Mouse (Mus musculus): ENCODE measurements around the gene Glod4. TPM values are rescaled to one million over a fixed set of nuclear protein-coding genes. Genes with fewer than 3 reads are reported as not detected.
"Not testable (repeated sequence)": the region's sequence is repeated elsewhere in the genome, so short reads cannot be mapped to it uniquely, and the experiment has no call there.

Glod4 gene
- polyA plus RNA-seq, 1 experiment from 2014 or later, result 111 TPM

GRCm38 (mm10) chr11:76224631-76225030 is 18.9 kb downstream of the Glod4 start:
- H3K4me2 ChIP-seq, result no peak overlapping the region
- no peaks in the 10 kb centered on the region for H3K27me3 ChIP-seq (replicated peaks)
- no peak for ATAC-seq (ENCODE audit: insufficient number of reproducible peaks, low FRiP score)
- 0 out of 2 replicates have a peak, but pooled peaks cover 2% of the 10 kb centered on the region for H3K4me1 ChIP-seq (replicated peaks)
- no peak overlapping the region for H3K9ac ChIP-seq
- H3K36me3 ChIP-seq, result peaks cover 54% of the 10 kb centered on the region
- WGBS, result 82% methylated on average over 5 of the region's 5 CpGs
- H3K4me3 ChIP-seq, result no peak overlapping the region
- no peaks in the 10 kb centered on the region for H3K9me3 ChIP-seq (replicated peaks)
- no peak overlapping the region for H3K27ac ChIP-seq (ENCODE audit: poor library complexity, severe bottlenecking)

GRCm38 (mm10) chr11:76217390-76217800 is 26.1 kb downstream of the Glod4 start, which contains the start of the genes Dbil5 and Gemin4:
Gene Dbil5 (plus strand): TSS chr11:76217608.
Gene Gemin4 (minus strand): TSS chr11:76217664.
- peak within 1 kb of the TSS; percentile 85 for H3K27ac ChIP-seq (ENCODE audit: poor library complexity, severe bottlenecking)
- H3K4me2 ChIP-seq, result peak within 1 kb of the TSS; percentile 81
- H3K4me1 ChIP-seq (replicated peaks), result peaks cover 7% of the 10 kb centered on the region; the same call in 1 of the 2 replicates
- no peaks in the 10 kb centered on the region for H3K9me3 ChIP-seq (replicated peaks)
- ATAC-seq (ENCODE audit: insufficient number of reproducible peaks, low FRiP score), result peak; percentile 97
- WGBS, result 0% methylated on average over 35 of the region's 35 CpGs
- peaks cover 41% of the 10 kb centered on the region for H3K36me3 ChIP-seq
- peak within 1 kb of the TSS; percentile 95 for H3K9ac ChIP-seq
- H3K27me3 ChIP-seq (replicated peaks), result no peaks in the 10 kb centered on the region
- H3K4me3 ChIP-seq, result peak within 1 kb of the TSS; percentile 89

DNA sequence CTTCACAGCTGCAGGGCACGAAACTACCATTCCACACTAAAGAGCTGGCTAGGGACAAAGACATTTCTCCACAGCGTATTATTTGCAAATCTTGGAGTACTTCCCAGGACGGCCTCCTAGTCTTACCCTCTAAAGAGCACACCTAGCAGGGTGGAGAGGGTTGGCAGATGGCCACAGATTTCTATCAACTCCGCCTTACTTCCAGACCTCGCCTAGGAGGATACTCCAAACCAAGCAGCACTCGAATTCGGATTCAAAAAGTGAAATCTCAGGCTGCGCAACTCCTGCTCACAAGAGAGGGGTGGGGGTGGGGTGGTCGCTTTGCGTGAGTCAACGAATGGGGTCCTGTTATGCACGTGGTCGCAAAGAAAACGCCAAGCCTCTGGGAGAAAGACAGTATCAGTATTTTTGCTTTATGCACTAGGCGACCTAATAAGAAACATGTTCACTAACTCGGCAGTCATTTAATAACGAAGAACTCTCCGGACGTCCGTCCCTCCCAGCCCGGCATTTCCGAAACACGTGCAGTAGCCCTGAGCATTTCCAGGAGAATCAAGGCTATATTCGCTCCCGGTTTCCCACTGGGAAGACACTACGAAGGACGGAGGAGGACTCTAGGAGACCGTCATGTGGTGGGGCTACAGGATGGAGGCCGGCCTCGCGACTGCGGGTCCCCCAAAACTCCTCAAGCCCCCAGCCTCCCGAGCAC is 26.7 kb downstream of the Glod4 start:
- Histone ChIP-seq H3K27ac (ENCODE audit: poor library complexity, severe bottlenecking) (peak overlapping the region; percentile 85), H3K9ac (peak overlapping the region; percentile 95), H3K9me3 (replicated peaks) (no peaks in the 10 kb centered on the region), H3K4me1 (replicated peaks) (peaks cover 5% of the 10 kb centered on the region; the same call in 1 of the 2 replicates), H3K4me2 (peak overlapping the region; percentile 81), H3K36me3 (peaks cover 42% of the 10 kb centered on the region), H3K4me3 (peak overlapping the region; percentile 89), H3K27me3 (replicated peaks) (no peaks in the 10 kb centered on the region)
- 4% methylated on average over 33 of the region's 33 CpGs for WGBS
- peak; percentile 67 for ATAC-seq (ENCODE audit: insufficient number of reproducible peaks, low FRiP score)

DNA sequence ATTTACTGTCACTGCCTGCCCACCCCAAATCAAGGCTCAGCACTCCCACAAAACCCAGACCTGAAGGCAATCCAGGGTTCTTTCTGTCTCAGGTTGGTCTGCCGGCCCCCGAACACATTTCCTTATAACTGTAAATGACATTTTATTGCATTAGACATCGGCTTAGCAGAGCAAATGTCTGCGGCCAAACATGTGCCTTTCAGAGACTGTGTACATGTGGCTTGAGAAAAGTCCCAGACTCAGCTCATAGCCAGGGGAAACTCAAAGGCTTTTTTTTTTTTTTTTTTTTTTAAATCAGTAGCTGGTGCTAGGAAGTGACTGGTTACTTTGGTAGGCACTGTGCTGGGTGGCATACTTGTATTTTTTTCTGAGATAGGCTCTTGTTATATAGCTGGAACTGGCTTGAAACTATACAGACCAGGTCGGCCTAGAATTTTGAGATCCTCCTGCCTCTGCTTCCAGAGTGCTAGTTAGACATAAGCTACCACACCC is 27.4 kb downstream of the Glod4 start:
- 0 out of 2 replicates have a peak overlapping the region, but pooled peaks have one; percentile 85 for H3K27ac ChIP-seq (ENCODE audit: poor library complexity, severe bottlenecking)
- peaks cover 5% of the 10 kb centered on the region; the same call in 1 of the 2 replicates for H3K4me1 ChIP-seq (replicated peaks)
- H3K27me3 ChIP-seq (replicated peaks), result no peaks in the 10 kb centered on the region
- no peaks in the 10 kb centered on the region for H3K9me3 ChIP-seq (replicated peaks)
- peak overlapping the region; percentile 95; the same call in 1 of the 2 replicates for H3K9ac ChIP-seq
- peak overlapping the region; percentile 81 for H3K4me2 ChIP-seq
- peak overlapping the region; percentile 89 for H3K4me3 ChIP-seq
- no peak for ATAC-seq (ENCODE audit: insufficient number of reproducible peaks, low FRiP score)
- 92% methylated on average over 5 of the region's 5 CpGs for WGBS
- H3K36me3 ChIP-seq, result peaks cover 42% of the 10 kb centered on the region

GRCm38 (mm10) chr11:76215011-76215410 is 28.5 kb downstream of the Glod4 start:
- H3K9me3 ChIP-seq (replicated peaks), result no peaks in the 10 kb centered on the region
- H3K27me3 ChIP-seq (replicated peaks), result no peaks in the 10 kb centered on the region
- H3K27ac ChIP-seq (ENCODE audit: poor library complexity, severe bottlenecking), result no peak overlapping the region
- peaks cover 8% of the 10 kb centered on the region for H3K4me1 ChIP-seq (replicated peaks)
- no peak overlapping the region for H3K4me2 ChIP-seq
- 94% methylated on average over 2 of the region's 2 CpGs for WGBS
- peaks cover 46% of the 10 kb centered on the region for H3K36me3 ChIP-seq
- no peak overlapping the region for H3K4me3 ChIP-seq
- H3K9ac ChIP-seq, result no peak overlapping the region
- ATAC-seq (ENCODE audit: insufficient number of reproducible peaks, low FRiP score), result no peak

- H3K4me2 ChIP-seq, result no peak overlapping the region
- H3K9ac ChIP-seq, result no peak overlapping the region
- H3K27ac ChIP-seq (ENCODE audit: poor library complexity, severe bottlenecking), result no peak overlapping the region
- no peak for ATAC-seq (ENCODE audit: insufficient number of reproducible peaks, low FRiP score)
- peaks cover 54% of the 10 kb centered on the region for H3K36me3 ChIP-seq
- 85% methylated on average over 5 of the region's 5 CpGs for WGBS
- H3K4me3 ChIP-seq, result no peak overlapping the region
- H3K9me3 ChIP-seq (replicated peaks), result no peaks in the 10 kb centered on the region
- H3K27me3 ChIP-seq (replicated peaks), result no peaks in the 10 kb centered on the region
- H3K4me1 ChIP-seq (replicated peaks), result peaks cover 11% of the 10 kb centered on the region
Measured at GRCm38 (mm10) chr11:76213841-76214240, 29.7 kb downstream of the Glod4 start.

- not testable (repeated sequence) for H3K9ac ChIP-seq; H3K4me2 ChIP-seq; H3K4me1 ChIP-seq (replicated peaks); H3K27me3 ChIP-seq (replicated peaks); H3K9me3 ChIP-seq (replicated peaks); ATAC-seq (ENCODE audit: insufficient number of reproducible peaks, low FRiP score); H3K27ac ChIP-seq (ENCODE audit: poor library complexity, severe bottlenecking); H3K4me3 ChIP-seq
- H3K36me3 ChIP-seq, result peaks cover 75% of the 10 kb centered on the region
- 89% methylated on average over 5 of the region's 6 CpGs for WGBS
Measured at GRCm38 (mm10) chr11:76211595-76211994, 31.9 kb downstream of the Glod4 start.

- no peaks in the 10 kb centered on the region for H3K9me3 ChIP-seq (replicated peaks)
- peaks cover 6% of the 10 kb centered on the region for H3K4me1 ChIP-seq (replicated peaks)
- ATAC-seq (ENCODE audit: insufficient number of reproducible peaks, low FRiP score), result no peak
- no peak overlapping the region for H3K27ac ChIP-seq (ENCODE audit: poor library complexity, severe bottlenecking)
- no peaks in the 10 kb centered on the region for H3K27me3 ChIP-seq (replicated peaks)
- 84% methylated on average over 13 of the region's 13 CpGs for WGBS
- no peak overlapping the region for H3K9ac ChIP-seq
- H3K4me3 ChIP-seq, result no peak overlapping the region
- H3K4me2 ChIP-seq, result no peak overlapping the region
- H3K36me3 ChIP-seq, result peaks cover 86% of the 10 kb centered on the region
Measured at GRCm38 (mm10) chr11:76210228-76210985, 33.1 kb downstream of the Glod4 start.

DNA sequence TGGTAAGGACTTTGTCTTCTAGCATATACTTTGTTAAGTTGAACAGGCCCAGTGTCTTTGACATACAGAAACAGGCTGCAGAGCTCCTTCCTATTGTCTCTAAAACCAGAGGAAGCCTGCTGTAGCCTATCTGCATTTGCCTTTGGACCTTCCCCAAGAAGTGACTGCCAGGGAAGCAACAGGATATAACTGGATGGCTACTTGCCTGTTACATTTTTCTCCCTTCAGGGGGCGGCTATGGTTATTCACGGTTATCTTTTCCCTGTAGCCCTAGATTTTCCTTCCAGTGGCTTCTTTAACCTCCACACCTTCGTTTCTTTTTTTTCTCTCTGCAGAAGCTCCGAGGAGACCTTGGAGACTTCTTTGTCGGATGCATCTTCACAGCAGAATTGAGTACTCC is 36.7 kb downstream of the Glod4 start:
- peaks cover 9% of the 10 kb centered on the region for H3K4me1 ChIP-seq (replicated peaks)
- H3K27ac ChIP-seq (ENCODE audit: poor library complexity, severe bottlenecking), result no peak overlapping the region
- no peaks in the 10 kb centered on the region for H3K9me3 ChIP-seq (replicated peaks)
- no peaks in the 10 kb centered on the region for H3K27me3 ChIP-seq (replicated peaks)
- ATAC-seq (ENCODE audit: insufficient number of reproducible peaks, low FRiP score), result no peak
- no peak overlapping the region for H3K9ac ChIP-seq
- 79% methylated on average over 5 of the region's 5 CpGs for WGBS
- H3K4me3 ChIP-seq, result no peak overlapping the region
- H3K4me2 ChIP-seq, result no peak overlapping the region
- peaks cover 72% of the 10 kb centered on the region for H3K36me3 ChIP-seq

GRCm38 (mm10) chr11:76201761-76202674 is 41.5 kb downstream of the Glod4 start:
- H3K9ac ChIP-seq, result peak overlapping the region; percentile 87
- H3K9me3 ChIP-seq (replicated peaks), result no peaks in the 10 kb centered on the region
- H3K27ac ChIP-seq (ENCODE audit: poor library complexity, severe bottlenecking), result peak overlapping the region; percentile 41; the same call in 1 of the 2 replicates
- ATAC-seq (ENCODE audit: insufficient number of reproducible peaks, low FRiP score), result peak; percentile 98
- H3K4me2 ChIP-seq, result peak overlapping the region; percentile 85
- H3K4me3 ChIP-seq, result peak overlapping the region; percentile 79
- H3K36me3 ChIP-seq, result peaks cover 27% of the 10 kb centered on the region
- no peaks in the 10 kb centered on the region for H3K27me3 ChIP-seq (replicated peaks)
- WGBS, result under 1% methylated on average over 76 of the region's 90 CpGs
- H3K4me1 ChIP-seq (replicated peaks), result peaks cover 10% of the 10 kb centered on the region
